Mouse (Mus musculus) kidney, adult 2 months (tissue): ENCODE results near the gene Cnpy2.

Source experiments
- CTCF ChIP-seq: fragments of 200-500 bp; conservative IDR thresholded peaks from 2 replicates; pipeline ENCODE4 v1.5.1; 2011; ENCODE audit warnings: low read depth, mild to moderate bottlenecking, control low read depth, low read length, moderate library complexity, mixed read lengths; ENCODE audit not compliant: insufficient read depth, insufficient read length
- POLR2A ChIP-seq: fragments of 200-500 bp; IDR thresholded peaks from one replicate; pipeline ENCODE4 v1.6.1; 2011; ENCODE audit warnings: low read depth, low read length, control low read depth

GRCm38 (mm10) chr10:128280943-128281342, 41.3 kb upstream of the Cnpy2 start:
- no peak for TF ChIP-seq CTCF
- TF ChIP-seq POLR2A, result no peak
